34 mouse cellular contexts compared by ENCODE assay signal in the genomic region with DNA sequence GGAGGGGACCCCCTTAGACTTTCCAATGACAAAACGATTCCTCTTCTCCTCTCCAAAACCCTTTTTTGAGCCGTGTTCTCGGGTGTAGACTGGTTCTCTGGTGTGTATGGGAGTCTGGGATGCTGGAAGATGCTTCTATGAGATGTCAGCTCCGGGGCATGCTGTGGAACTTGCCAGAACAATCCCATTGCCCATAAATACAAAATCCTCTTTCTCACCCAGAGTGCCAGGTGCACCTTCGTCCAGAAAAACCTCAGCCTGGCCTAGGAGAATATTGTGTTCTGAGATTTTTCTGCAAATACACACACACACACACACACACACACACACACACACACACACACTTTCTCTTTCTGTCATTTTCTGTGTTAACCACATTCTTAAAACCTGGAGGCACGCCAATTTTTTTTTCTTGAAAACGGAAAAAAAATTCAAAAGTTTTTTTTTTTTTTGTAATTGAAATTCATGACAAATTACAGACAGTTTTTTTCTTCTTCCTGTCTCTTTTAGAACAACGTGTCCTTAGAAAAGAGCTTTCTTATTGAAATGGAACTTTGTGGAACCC.
A peak's percentile ranks its signal among the peaks of the same experiment; 100 is the strongest.
DNase-seq lines count a peak whose midpoint lies in the region; ATAC-seq and TF ChIP-seq lines count a peak whose summit lies in the region.
"Had no signal": no experiment of that assay in that cellular context is flagged by ENCODE, and none has a peak within 500 bp of the region (broad histone marks: within the 10 kb centered on the region; RNA-seq: fewer than 3 reads in every experiment).

No protein-coding gene starts in this region.

- peaks cover 18% of the 10 kb centered on the region for H3K4me1 ChIP-seq in forebrain, postnatal 0 days (ENCODE audit: insufficient read depth)
- H3K4me1 ChIP-seq in forebrain, embryonic 13.5 days = peaks cover 53% of the 10 kb centered on the region

- peak; percentile 24; the same call in 1 of the 2 replicates for ATAC-seq in forebrain, postnatal 0 days
- no peak for ATAC-seq in forebrain, embryonic 13.5 days
- peak; percentile 34 for ATAC-seq in activated CD4-positive, CD25-positive, alpha-beta regulatory T cell, adult 4 months
- ATAC-seq: intestine, embryonic 15.5 days; midbrain, embryonic 16.5 days had no signal

- H3K27me3 ChIP-seq in forebrain, postnatal 0 days (ENCODE audit: insufficient read depth, low read length) = no peaks in the 10 kb centered on the region
- peaks cover 13% of the 10 kb centered on the region; the same call in 1 of the 2 replicates for H3K27me3 ChIP-seq in forebrain, embryonic 13.5 days
- H3K27me3 ChIP-seq: neural tube, embryonic 12.5 days had no signal

- H3K4me3 ChIP-seq in forebrain, postnatal 0 days (ENCODE audit: low read depth, low read length) = no peak overlapping the region
- no peak overlapping the region for H3K4me3 ChIP-seq in forebrain, embryonic 13.5 days
- H3K4me3 ChIP-seq: embryonic facial prominence, embryonic 15.5 days; gastrocnemius, adult 2 months; intestine, embryonic 15.5 days; neural tube, embryonic 12.5 days had no signal

- no peaks in the 10 kb centered on the region for H3K9me3 ChIP-seq in forebrain, postnatal 0 days (ENCODE audit: low read length)
- H3K9me3 ChIP-seq in forebrain, embryonic 13.5 days (replicated peaks) = no peaks in the 10 kb centered on the region
- H3K9me3 ChIP-seq: embryonic facial prominence, embryonic 10.5 days; embryonic facial prominence, embryonic 15.5 days; heart, embryonic 13.5 days; hindbrain, embryonic 15.5 days; intestine, embryonic 15.5 days; neural tube, embryonic 12.5 days had no signal

- no peak overlapping the region for H3K9ac ChIP-seq in forebrain, postnatal 0 days
- H3K9ac ChIP-seq in forebrain, embryonic 13.5 days = no peak overlapping the region
- H3K9ac ChIP-seq: embryonic facial prominence, embryonic 15.5 days; heart, embryonic 13.5 days; hindbrain, embryonic 15.5 days; intestine, embryonic 15.5 days; liver, embryonic 14.5 days; neural tube, embryonic 12.5 days had no signal

- WGBS in forebrain, postnatal 0 days = 55% methylated on average over 8 of the region's 8 CpGs
- WGBS in forebrain, embryonic 13.5 days = 64% methylated on average over 8 of the region's 8 CpGs

- no peak overlapping the region for H3K4me2 ChIP-seq in forebrain, postnatal 0 days (ENCODE audit: low read depth)
- no peak overlapping the region for H3K4me2 ChIP-seq in forebrain, embryonic 13.5 days
- H3K4me2 ChIP-seq: embryonic facial prominence, embryonic 15.5 days; intestine, embryonic 15.5 days had no signal

- TF ChIP-seq CTCF in forebrain, postnatal 0 days (IDR thresholded peaks at IDR 0.05; ENCODE audit: low read depth) = no peak

- DNase-seq in forebrain, postnatal 0 days = peak; percentile 72
- DNase-seq in CD4-positive, CD25-positive, alpha-beta regulatory T cell, adult 2 months (ENCODE audit: low read depth, low spot score) = peak; percentile 71
- DNase-seq in naive thymus-derived CD4-positive, alpha-beta T cell, adult 2 months (ENCODE audit: low read depth) = peak; percentile 80
- DNase-seq in right cerebral cortex, postnatal 36 days (ENCODE audit: low spot score in 2 of 2) = no peak
- DNase-seq in thymus, postnatal 10 days (ENCODE audit: low spot score in 2 of 2) = no peak
- DNase-seq: adrenal gland, postnatal 14 days; cerebellum, adult 2 months; cerebellum, postnatal 14 days; gastrocnemius, adult 2 months; gastrocnemius, postnatal 36 days; heart, adult 18-20 months; heart, postnatal 10 days; kidney, adult 2 months; kidney, postnatal 36 days; layer of hippocampus, postnatal 36 days; liver; lung, adult 2 months; lung, postnatal 10 days; right cerebral cortex, adult 18-20 months; right cerebral cortex, postnatal 4 days; thymus, adult 2 months; thymus, postnatal 4 days had no signal

- H3K36me3 ChIP-seq in forebrain, postnatal 0 days (ENCODE audit: insufficient read depth) = no peaks in the 10 kb centered on the region
- no peaks in the 10 kb centered on the region for H3K36me3 ChIP-seq in forebrain, embryonic 13.5 days (ENCODE audit: poor library complexity, severe bottlenecking)
- H3K36me3 ChIP-seq: embryonic facial prominence, embryonic 10.5 days; embryonic facial prominence, embryonic 15.5 days; G1E; heart, embryonic 13.5 days; hindbrain, embryonic 15.5 days; intestine, embryonic 15.5 days; neural tube, embryonic 12.5 days had no signal

- H3K27ac ChIP-seq in forebrain, postnatal 0 days (ENCODE audit: low read depth, low read length) = peak overlapping the region; percentile 72
- H3K27ac ChIP-seq in forebrain, embryonic 13.5 days = no peak overlapping the region
- H3K27ac ChIP-seq: embryonic facial prominence, embryonic 10.5 days; embryonic facial prominence, embryonic 15.5 days; gastrocnemius, adult 2 months; heart, embryonic 13.5 days; hindbrain, embryonic 15.5 days; intestine, embryonic 15.5 days; liver, embryonic 14.5 days; macrophage; neural tube, embryonic 12.5 days had no signal

Comparison
In these comparisons a context has a peak if more than half of its experiments do, and no peak if none do; other contexts are left out.
1. DNase-seq: peak in forebrain, postnatal 0 days (single experiment), CD4-positive, CD25-positive, alpha-beta regulatory T cell, adult 2 months (single experiment) and naive thymus-derived CD4-positive, alpha-beta T cell, adult 2 months (single experiment); none in right cerebral cortex, postnatal 36 days (0 of 2) and thymus, postnatal 10 days (0 of 2).